Mouse (Mus musculus) midbrain, postnatal 0 days (tissue): ENCODE results near the gene Stxbp2. TPM values are rescaled to one million over a fixed set of nuclear protein-coding genes. Genes with fewer than 3 reads are reported as not detected.
A peak's percentile ranks its signal among the peaks of the same experiment; 100 is the strongest.

Source experiments
- ATAC-seq: fragments of 200-750 bp; cut with Nextera tagmentation; 2 replicates; pipeline ENCODE4 v1.8.0; 2017; ENCODE audit warnings: moderate number of reproducible peaks, mild to moderate bottlenecking, moderate TSS enrichment, moderate library complexity; ENCODE audit not compliant: low FRiP score
- DNase-seq: peaks from one replicate; pipeline ENCODE4 v3.0.0-alpha.2; 2015; ENCODE audit warnings: low spot score
- H3K27ac ChIP-seq: fragments of 300-500 bp; sonication (generic); 2 replicates; pipeline ENCODE4 v1.5.1; 2014; ENCODE audit warnings: low read depth, mild to moderate bottlenecking, low read length, mixed read lengths
- H3K27me3 ChIP-seq: fragments of 300-500 bp; sonication (generic); 2 replicates; pipeline ENCODE4 v1.6.1; 2014; ENCODE audit warnings: low read length, control low read depth, mixed read lengths; ENCODE audit not compliant: insufficient read depth
- H3K36me3 ChIP-seq: fragments of 300-500 bp; sonication (generic); 2 replicates; pipeline ENCODE4 v1.6.1; 2014; ENCODE audit warnings: low read length, control low read depth, mixed read lengths; ENCODE audit not compliant: insufficient read depth
- H3K4me1 ChIP-seq: fragments of 300-500 bp; sonication (generic); 2 replicates; pipeline ENCODE4 v1.6.1; 2014; ENCODE audit warnings: mild to moderate bottlenecking, control low read depth, antibody characterized with exemption, low read length, mixed read lengths; ENCODE audit not compliant: insufficient read depth
- H3K4me2 ChIP-seq: fragments of 300-500 bp; sonication (generic); 2 replicates; pipeline ENCODE4 v1.6.1; 2014; ENCODE audit warnings: low read depth, mild to moderate bottlenecking, low read length, mixed read lengths; ENCODE audit not compliant: poor library complexity, severe bottlenecking
- H3K4me3 ChIP-seq: fragments of 300-500 bp; sonication (generic); 2 replicates; pipeline ENCODE4 v1.5.1; 2014; ENCODE audit warnings: low read depth, mild to moderate bottlenecking, low read length, moderate library complexity
- H3K9ac ChIP-seq: fragments of 300-500 bp; sonication (generic); replicated peaks from 2 replicates; pipeline ENCODE4 v1.6.1; 2014; ENCODE audit warnings: mild to moderate bottlenecking, low read length, moderate library complexity, mixed read lengths; ENCODE audit not compliant: poor library complexity, severe bottlenecking
- H3K9me3 ChIP-seq: fragments of 300-500 bp; sonication (generic); 2 replicates; pipeline ENCODE4 v1.6.1; 2016; ENCODE audit warnings: low read length, control low read depth
- CTCF ChIP-seq: IDR thresholded peaks from 2 replicates; pipeline ENCODE4 v1.5.1; 2016; ENCODE audit warnings: antibody characterized with exemption, mild to moderate bottlenecking
- WGBS: fragments of 180-500 bp; shearing (Covaris S2); extraction: QIAGEN DNeasy Blood & Tissue Kit; methylation state at CpG from one replicate; pipeline ENCODE4 v1.1.7; 2014; 5-methylcytosine and 5-hydroxymethylcytosine counted together
- polyA plus RNA-seq: library from polyadenylated mRNA; unstranded; fragments of >200 nt; fragmentation: Nextera tagmentation; extraction: Ambion mirVana; gene quantifications from 2 replicates; pipeline ENCODE4 v1.2.1, GENCODE M21; 2015
- total RNA-seq: library from RNA; depleted of rRNA; stranded (reverse); fragments of >200 nt; gene quantifications from 2 replicates; pipeline ENCODE4 v1.2.3, GENCODE M21; 2014

The Stxbp2 gene
- total and polyA plus RNA-seq, 2 experiments from 2014 or later = 23.1 to 44.2 TPM

- peak overlapping the region; percentile 51 for H3K9ac ChIP-seq
- no peak overlapping the region for H3K27ac ChIP-seq
- no peak for TF ChIP-seq CTCF
- no peak for ATAC-seq
- peaks cover 6% of the 10 kb centered on the region; the same call in 1 of the 2 replicates for H3K4me1 ChIP-seq
- DNase-seq = no peak
- H3K4me2 ChIP-seq = peak overlapping the region; percentile 59
- H3K4me3 ChIP-seq = peak overlapping the region; percentile 87
- H3K9me3 ChIP-seq = no peaks in the 10 kb centered on the region
- WGBS = 73% methylated on average over 8 of the region's 8 CpGs
- H3K36me3 ChIP-seq = peaks cover 5% of the 10 kb centered on the region; the same call in 1 of the 2 replicates
- no peaks in the 10 kb centered on the region for H3K27me3 ChIP-seq
Measured at GRCm38 (mm10) chr8:3622119-3622518, 8.6 kb upstream of the Stxbp2 start.

- Histone ChIP-seq H3K4me3 (no peak within 1 kb of the TSS), H3K4me1 (0 out of 2 replicates have a peak, but pooled peaks cover 3% of the 10 kb centered on the region), H3K36me3 (no peaks in the 10 kb centered on the region), H3K27ac (no peak within 1 kb of the TSS), H3K9me3 (no peaks in the 10 kb centered on the region), H3K9ac (no peak within 1 kb of the TSS), H3K27me3 (peaks cover 9% of the 10 kb centered on the region; the same call in 1 of the 2 replicates), H3K4me2 (no peak within 1 kb of the TSS)
- no peak for DNase-seq
- WGBS = 63% methylated on average over 1 of the region's 1 CpGs
- no peak for ATAC-seq
- no peak for TF ChIP-seq CTCF
Measured at GRCm38 (mm10) chr8:3625445-3625844, 5.3 kb upstream of the Stxbp2 start, which contains the start of gene Pcp2. TSS of gene Pcp2 (minus strand) at chr8:3625545.

GRCm38 (mm10) chr8:3626971-3627370 is 3.8 kb upstream of the Stxbp2 start:
- no peak for DNase-seq
- peaks cover 9% of the 10 kb centered on the region; the same call in 1 of the 2 replicates for H3K27me3 ChIP-seq
- H3K4me1 ChIP-seq = peaks cover 7% of the 10 kb centered on the region; the same call in 1 of the 2 replicates
- no peak overlapping the region for H3K4me2 ChIP-seq
- 66% methylated on average over 5 of the region's 5 CpGs for WGBS
- no peak for ATAC-seq
- no peak overlapping the region for H3K9ac ChIP-seq
- no peak overlapping the region for H3K4me3 ChIP-seq
- H3K27ac ChIP-seq = no peak overlapping the region
- no peaks in the 10 kb centered on the region for H3K9me3 ChIP-seq
- TF ChIP-seq CTCF = no peak
- no peaks in the 10 kb centered on the region for H3K36me3 ChIP-seq

- peaks cover 4% of the 10 kb centered on the region; the same call in 1 of the 2 replicates for H3K4me1 ChIP-seq
- no peaks in the 10 kb centered on the region for H3K9me3 ChIP-seq
- no peak overlapping the region for H3K4me3 ChIP-seq
- H3K27me3 ChIP-seq = peaks cover 9% of the 10 kb centered on the region; the same call in 1 of the 2 replicates
- no peaks in the 10 kb centered on the region for H3K36me3 ChIP-seq
- peak; percentile 72 for TF ChIP-seq CTCF
- ATAC-seq = 0 out of 2 replicates have a peak, but pooled peaks have one; percentile 36
- WGBS = 29% methylated on average over 5 of the region's 5 CpGs
- H3K27ac ChIP-seq = no peak overlapping the region
- no peak overlapping the region for H3K4me2 ChIP-seq
- no peak overlapping the region for H3K9ac ChIP-seq
- peak; percentile 50 for DNase-seq
Measured at GRCm38 (mm10) chr8:3628014-3628413, 2.7 kb upstream of the Stxbp2 start.

- no peak for TF ChIP-seq CTCF
- DNase-seq (no peak), ATAC-seq (0 out of 2 replicates have a peak, but pooled peaks have one; percentile 5)
- 0 out of 2 replicates have a peak, but pooled peaks cover 5% of the 10 kb centered on the region for H3K36me3 ChIP-seq
- H3K4me3 ChIP-seq = peak overlapping the region; percentile 44
- H3K9ac ChIP-seq = peak overlapping the region; percentile 51
- H3K27ac ChIP-seq = no peak overlapping the region
- peak overlapping the region; percentile 60 for H3K4me2 ChIP-seq
- 23% methylated on average over 8 of the region's 8 CpGs for WGBS
- peaks cover 9% of the 10 kb centered on the region; the same call in 1 of the 2 replicates for H3K27me3 ChIP-seq
- no peaks in the 10 kb centered on the region for H3K9me3 ChIP-seq
- H3K4me1 ChIP-seq = peaks cover 4% of the 10 kb centered on the region; the same call in 1 of the 2 replicates
Measured at GRCm38 (mm10) chr8:3631478-3631875, 722 bp downstream of the Stxbp2 start.

- TF ChIP-seq CTCF = no peak
- H3K9ac ChIP-seq = no peak overlapping the region
- H3K4me3 ChIP-seq = no peak overlapping the region
- no peaks in the 10 kb centered on the region for H3K9me3 ChIP-seq
- H3K4me1 ChIP-seq = no peaks in the 10 kb centered on the region
- H3K4me2 ChIP-seq = no peak overlapping the region
- no peak overlapping the region for H3K27ac ChIP-seq
- H3K27me3 ChIP-seq = no peaks in the 10 kb centered on the region
- WGBS = 18% methylated on average over 5 of the region's 5 CpGs
- no peaks in the 10 kb centered on the region for H3K36me3 ChIP-seq
- DNase-seq = peak; percentile 10
- no peak for ATAC-seq
Measured at GRCm38 (mm10) chr8:3645804-3646203, 15.0 kb downstream of the Stxbp2 start.
